Mouse (Mus musculus) liver, embryonic 14.5 days (tissue): ENCODE measurements at regions not wholly inside any gene's neighbourhood (a gene's known extent, or its start where the extent isn't known, plus 50 kb on each side); places are given as distances from the start of the nearest gene placed in this dataset.

Experiments
- CTCF ChIP-seq: IDR thresholded peaks from 2 replicates; pipeline ENCODE4 v1.5.1; 2016; ENCODE audit warnings: antibody characterized with exemption, low read depth, control low read depth
- EP300 ChIP-seq: IDR thresholded peaks from 2 replicates; pipeline ENCODE4 v1.6.1; 2016; ENCODE audit warnings: antibody characterized with exemption, low read depth

DNA sequence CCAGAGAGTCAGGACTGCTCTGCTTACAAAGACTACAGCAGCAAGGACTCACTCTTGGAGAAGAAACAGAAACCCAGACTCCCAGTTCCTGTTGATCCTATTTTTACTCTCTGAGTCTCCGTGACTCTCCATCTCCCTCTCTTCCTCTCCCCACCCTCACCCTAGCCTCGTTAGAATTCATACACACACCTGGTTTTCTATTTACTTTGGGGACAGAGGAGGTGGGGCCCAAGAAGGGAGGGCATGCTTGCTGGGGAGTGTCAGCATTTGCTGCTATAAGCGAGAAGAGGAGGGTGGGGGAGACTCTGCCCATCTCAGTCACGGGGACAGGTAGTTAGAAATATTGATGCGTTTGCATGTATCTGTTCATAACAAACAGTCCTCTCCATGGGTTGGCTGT, 129.6 kb upstream of the Runx1 start:
- TF ChIP-seq CTCF, result no peak
- TF ChIP-seq EP300, result no peak
